Mouse (Mus musculus) kidney, postnatal 10 days (tissue): ENCODE results near the gene Mmgt2.

Experiments used
- DNase-seq: peaks from one replicate; pipeline ENCODE4 v3.0.0; 2021; ENCODE audit warnings: mixed read lengths

The Mmgt2 gene

GRCm38 (mm10) chr11:62621586-62622283, 26.7 kb upstream of the Mmgt2 start:
- DNase-seq: no peak

DNA sequence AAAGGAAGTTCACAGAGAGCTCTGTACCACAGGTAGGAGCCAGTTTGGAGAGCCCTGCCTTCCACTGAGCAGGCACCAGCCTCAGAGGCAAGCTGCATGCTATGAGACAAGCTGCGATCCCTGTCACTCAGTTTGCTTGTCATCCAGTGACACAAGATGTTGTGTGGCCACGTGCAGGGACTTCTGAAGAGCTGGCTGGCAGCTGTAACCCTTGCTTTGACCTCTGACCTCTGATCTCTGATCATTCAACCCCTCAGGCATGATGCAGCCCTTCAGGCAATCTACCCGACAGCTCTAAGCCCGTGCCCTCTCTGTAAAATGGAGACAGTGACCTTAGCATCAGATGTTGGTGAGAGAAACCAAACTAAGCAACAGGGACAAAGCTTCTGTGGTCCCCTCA, 25.6 kb upstream of the Mmgt2 start:
- no peak for DNase-seq

DNA sequence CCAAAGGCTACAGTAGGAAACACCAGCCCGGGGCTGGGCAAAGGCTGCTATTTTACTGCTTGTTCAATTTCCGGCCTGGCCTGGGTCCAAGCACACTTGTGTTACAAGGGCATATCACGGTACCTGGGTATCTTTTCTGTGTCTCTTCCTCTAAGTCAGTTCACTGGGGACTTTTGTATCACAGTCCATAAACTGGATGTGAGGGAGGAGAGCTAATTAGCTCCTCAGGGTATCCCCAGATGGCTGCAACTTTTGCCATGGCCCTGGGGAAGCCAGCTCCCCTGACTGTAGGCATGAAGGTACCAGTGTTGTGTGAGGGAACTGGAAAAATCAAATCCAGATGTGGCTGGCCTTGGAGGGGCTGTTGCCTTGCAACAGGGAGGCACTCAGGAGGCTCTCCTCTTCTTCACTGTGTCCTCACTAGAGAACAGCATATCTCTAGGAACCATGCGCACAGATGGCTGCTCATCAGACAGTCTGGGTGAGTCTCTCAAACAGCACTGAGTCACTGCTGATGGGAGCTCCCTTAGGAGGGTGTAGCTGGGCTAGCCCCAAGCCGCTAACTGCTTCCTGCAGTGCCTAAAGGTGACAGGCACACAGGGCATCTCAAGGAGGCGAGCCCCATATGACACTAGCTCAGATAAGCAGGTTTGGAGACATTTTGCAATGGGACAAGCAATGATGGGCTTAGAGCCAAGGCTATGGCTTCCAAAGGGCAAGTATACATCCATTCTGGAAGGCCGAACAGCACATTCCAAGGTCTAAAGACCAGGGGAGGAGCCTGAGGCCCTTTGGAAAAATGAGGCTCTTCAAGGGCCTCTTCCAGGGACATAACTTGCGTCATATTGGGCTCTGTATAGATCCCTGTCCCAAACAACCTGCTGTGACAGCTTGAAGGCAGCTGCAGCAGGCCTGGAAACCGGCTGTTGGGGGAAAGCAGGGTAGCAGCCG, 23.8 kb upstream of the Mmgt2 start:
- DNase-seq: peak; percentile 75

DNA sequence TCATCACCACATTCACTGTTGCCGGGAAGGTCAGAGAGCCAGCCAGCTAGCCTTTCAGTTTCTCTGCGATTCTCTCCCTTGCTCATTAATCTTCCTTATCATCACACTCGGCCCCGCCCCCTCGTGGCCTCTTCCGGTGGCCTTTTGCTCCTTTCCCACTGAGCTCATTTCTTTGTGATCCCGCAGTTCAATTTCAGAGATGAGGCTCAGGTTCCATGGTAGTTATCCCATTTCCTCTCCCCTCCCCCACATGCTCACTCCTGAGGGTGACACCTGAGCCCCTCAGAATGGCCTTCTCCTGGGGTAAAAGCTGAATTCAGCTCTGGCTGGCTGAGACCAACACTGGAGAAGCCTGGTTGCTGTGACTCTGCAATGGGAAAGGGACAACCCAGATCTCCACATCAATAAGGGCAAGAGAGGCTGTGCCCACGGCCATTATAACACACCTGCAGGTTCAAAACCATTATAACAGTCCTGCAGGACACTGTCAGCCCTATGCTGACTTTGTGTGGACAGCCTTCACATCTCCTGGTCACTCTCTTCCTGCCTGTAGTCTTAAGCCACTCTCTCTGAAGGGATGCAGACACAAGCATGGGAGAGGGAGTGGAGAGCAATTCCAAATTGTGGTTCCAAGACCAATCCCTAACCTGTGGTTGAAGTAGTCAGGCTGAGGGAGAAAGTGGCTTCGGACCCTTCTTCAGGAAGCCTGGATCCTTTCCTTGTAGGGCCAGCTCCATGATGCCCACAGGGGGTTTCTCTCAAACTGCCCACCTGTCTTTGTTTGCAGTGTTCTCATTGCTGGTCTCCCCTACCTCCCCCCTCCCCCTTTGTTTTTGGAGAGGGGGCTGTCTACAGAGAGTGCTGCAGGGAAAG, 18.9 kb upstream of the Mmgt2 start:
- DNase-seq: peak; percentile 68

- DNase-seq: no peak
Measured at GRCm38 (mm10) chr11:62630225-62630821, 18.1 kb upstream of the Mmgt2 start.

- no peak for DNase-seq
Measured at GRCm38 (mm10) chr11:62631138-62631537, 17.3 kb upstream of the Mmgt2 start.

- DNase-seq: peak; percentile 49
Measured at GRCm38 (mm10) chr11:62635406-62635805, 13.1 kb upstream of the Mmgt2 start.

DNA sequence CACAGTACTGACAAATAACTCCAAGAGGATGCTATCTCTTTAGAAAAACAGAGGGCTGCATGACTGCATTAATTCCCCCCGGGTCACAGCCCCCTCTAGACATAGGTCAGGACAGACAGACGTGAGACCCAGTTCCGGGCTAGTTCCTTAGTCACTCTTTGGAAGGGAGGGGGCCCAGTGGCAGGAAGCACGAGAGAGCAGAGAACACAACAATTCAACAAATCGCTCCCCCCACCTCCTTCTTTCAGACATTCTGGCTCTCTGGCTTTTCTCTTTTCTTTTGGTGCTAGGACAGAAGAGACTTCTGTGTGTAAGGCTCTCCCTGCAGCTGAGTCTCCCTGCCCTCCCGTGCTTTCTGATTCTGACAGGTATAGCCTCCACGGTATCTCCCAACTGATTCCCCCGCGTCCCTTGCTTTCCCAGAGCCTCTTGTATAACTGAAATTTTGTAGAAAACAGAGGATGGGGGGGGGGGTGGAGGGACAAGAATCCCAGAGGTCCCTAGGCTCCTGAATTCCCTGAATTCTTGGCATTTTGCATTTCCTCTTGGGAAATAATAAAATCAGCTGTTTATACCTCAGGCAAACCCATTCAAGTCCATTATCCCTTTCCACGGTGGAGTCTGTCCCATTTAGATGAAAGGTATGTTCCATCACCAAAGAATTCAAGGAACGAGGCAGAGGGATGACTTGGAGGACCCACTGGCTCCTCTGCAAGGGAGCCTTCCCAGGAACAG, 12.2 kb upstream of the Mmgt2 start:
- DNase-seq: peak; percentile 60

DNA sequence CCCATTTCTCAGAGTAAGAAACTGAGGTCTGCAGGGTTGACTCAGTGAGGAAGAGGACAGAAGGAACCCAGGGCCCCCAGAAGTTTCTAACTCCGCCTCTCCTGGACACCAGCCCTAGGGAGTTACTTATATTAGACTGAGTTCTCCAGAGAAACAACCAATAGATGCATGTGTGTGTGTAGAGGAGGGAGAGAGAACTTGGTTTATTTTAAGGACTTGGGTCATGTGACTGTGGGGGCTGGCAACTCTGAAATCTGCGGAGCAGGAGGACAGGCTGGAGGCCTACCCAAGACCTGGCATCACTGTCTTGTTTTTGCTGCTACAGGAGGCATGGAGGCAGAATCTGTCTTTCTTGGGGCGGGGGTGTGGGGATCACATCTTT, 11.6 kb upstream of the Mmgt2 start:
- DNase-seq: peak; percentile 51

GRCm38 (mm10) chr11:62637401-62637800, 11.1 kb upstream of the Mmgt2 start:
- no peak for DNase-seq

DNA sequence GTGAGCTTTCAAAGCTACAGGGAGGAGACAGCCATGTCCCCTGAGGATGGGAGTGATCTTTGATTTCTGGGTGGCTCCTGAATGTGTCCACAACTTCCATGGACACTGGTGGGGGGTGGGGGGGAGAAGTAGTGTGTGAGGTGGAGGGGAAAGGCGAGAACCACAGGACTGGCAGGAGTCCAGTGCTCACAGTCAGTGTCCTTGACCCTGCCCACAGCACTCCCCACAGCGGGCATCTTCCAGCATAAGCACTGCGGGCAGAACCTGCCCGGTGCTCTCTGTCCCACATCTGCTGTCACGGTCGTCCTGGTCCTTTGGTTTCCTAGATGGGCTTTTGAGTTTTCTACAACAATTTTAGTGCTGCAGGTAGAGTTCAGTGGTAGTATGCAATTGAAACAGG, 10.7 kb upstream of the Mmgt2 start:
- no peak for DNase-seq

- no peak for DNase-seq
Measured at GRCm38 (mm10) chr11:62638402-62638801, 10.1 kb upstream of the Mmgt2 start.

DNA sequence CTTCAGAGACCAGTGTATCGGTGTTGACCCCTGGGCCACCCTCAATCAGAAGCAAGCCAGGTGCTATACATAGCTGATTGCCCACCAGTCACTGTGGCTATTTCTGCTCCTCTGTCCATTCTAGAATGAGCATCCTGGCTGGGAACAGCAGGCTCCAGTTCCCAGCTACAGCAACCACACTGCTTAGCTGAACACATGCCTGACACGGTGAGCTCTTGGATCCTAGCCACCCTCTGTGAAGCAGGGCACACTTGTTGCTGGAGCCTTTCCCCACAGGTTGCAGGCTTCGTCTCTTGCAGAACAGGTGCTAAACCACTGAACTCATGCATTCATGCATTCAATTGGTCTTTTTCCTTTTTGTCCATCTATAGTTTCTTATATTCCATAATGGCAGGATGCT, 8.1 kb upstream of the Mmgt2 start:
- no peak for DNase-seq

DNA sequence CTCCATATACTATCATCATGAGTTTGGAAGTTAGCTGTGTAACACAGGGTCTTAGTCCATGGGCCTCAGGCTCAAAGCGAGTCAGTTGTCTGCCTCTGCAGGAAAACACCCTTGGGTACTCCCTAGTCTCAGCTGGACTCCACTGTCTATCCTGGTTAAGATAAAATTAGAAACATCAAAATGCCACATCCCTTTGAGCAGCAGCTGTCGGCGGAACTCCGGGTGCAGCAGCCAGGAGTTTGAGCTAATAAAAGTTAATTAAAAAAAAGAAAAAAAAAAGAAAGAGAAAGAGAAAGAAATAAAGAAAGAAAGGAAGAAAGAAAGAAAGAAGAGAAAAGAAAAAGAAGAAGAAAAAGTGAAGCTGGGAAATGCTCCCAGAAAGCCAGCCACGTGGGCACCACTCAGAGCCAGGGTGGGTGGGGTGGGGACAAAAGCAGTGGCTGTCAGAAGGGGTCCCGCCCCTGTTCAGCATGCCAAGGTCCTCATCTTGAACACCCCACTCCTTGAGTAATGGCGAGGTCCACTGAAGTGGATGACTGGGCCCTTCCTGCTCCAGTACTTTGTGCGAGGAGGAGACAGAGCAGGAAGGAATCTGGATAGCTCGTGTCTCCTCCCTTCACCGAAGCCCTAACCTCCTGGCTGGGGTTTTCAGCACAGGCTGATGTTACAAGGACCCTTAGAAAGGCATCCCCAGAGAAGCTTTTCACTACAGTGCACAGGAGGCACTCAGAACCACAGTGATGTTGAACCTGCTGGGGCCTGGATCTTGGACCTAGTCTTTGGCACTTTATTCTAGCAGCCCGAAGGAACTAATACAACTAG, 6.2 kb upstream of the Mmgt2 start:
- DNase-seq: no peak

DNA sequence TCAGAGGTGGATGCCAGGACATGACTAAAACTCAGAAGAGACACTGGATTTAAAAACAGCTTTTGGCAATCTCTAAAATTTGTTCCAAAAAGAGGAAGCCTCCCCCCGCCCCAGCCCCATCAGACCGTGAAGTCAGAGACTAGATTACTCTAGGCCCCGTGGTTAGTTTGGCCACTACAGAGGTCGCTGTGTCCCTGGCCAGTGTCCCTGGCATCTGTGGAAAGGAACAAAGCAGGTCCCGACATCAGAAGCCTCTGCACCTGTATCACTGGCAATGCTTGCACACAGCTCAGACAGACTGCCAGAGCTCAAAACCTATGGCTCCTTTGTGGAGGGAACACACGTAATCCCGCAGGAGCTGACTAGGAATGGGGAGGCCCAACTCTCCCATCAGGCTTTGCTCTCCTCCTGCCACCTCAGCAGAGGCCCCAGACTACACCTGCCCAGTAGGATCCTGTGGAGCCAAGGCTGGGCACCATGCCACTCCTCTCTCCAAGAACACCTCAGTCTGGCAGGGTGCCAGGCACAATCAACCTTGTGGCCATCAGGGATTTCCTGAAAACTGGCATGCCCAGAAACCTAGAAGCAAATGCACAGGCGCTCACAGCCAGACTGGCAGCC, 5.3 kb upstream of the Mmgt2 start:
- peak; percentile 89 for DNase-seq

- no peak for DNase-seq
Measured at GRCm38 (mm10) chr11:62643681-62644363, 4.6 kb upstream of the Mmgt2 start.

GRCm38 (mm10) chr11:62644602-62645336, 3.7 kb upstream of the Mmgt2 start:
- no peak for DNase-seq

- peak; percentile 44 for DNase-seq
Measured at GRCm38 (mm10) chr11:62645337-62645675, 3.2 kb upstream of the Mmgt2 start.
